16 mouse cellular contexts compared by ENCODE assay signal in genomic region chr7:119960546-119960945, GRCm38 (mm10).
DNase-seq lines count a peak whose midpoint lies in the region; ATAC-seq and TF ChIP-seq lines count a peak whose summit lies in the region.
"Had no signal": no experiment of that assay in that cellular context is flagged by ENCODE, and none has a peak within 500 bp of the region (broad histone marks: within the 10 kb centered on the region; RNA-seq: fewer than 3 reads in every experiment).

No protein-coding gene starts in this region.

- H3K27me3 ChIP-seq in lung, postnatal 0 days (replicated peaks; ENCODE audit: insufficient read depth, low read length) = no peaks in the 10 kb centered on the region
- no peaks in the 10 kb centered on the region for H3K27me3 ChIP-seq in midbrain, embryonic 14.5 days (ENCODE audit: control insufficient read depth, insufficient read depth, low read length)
- H3K27me3 ChIP-seq: hindbrain, embryonic 15.5 days; liver, embryonic 13.5 days; midbrain, embryonic 12.5 days had no signal

- no peaks in the 10 kb centered on the region for H3K9me3 ChIP-seq in lung, postnatal 0 days (ENCODE audit: low read length)
- H3K9me3 ChIP-seq in midbrain, embryonic 14.5 days (ENCODE audit: control insufficient read depth, low read length) = no peaks in the 10 kb centered on the region
- H3K9me3 ChIP-seq: hindbrain, embryonic 15.5 days; liver, embryonic 13.5 days; midbrain, embryonic 12.5 days had no signal

- H3K4me1 ChIP-seq in lung, postnatal 0 days (ENCODE audit: insufficient read depth, low read depth, low read length) = no peaks in the 10 kb centered on the region
- peaks cover 28% of the 10 kb centered on the region for H3K4me1 ChIP-seq in brown adipose tissue, adult 24 weeks (ENCODE audit: control insufficient read depth, insufficient read depth, insufficient read length, low read length)
- H3K4me1 ChIP-seq in midbrain, embryonic 14.5 days (ENCODE audit: control insufficient read depth, insufficient read depth, low read length) = no peaks in the 10 kb centered on the region
- H3K4me1 ChIP-seq: hindbrain, embryonic 15.5 days; liver, embryonic 13.5 days; midbrain, embryonic 12.5 days had no signal

- no peak overlapping the region for H3K4me3 ChIP-seq in lung, postnatal 0 days (ENCODE audit: low read depth, low read length)
- H3K4me3 ChIP-seq in brown adipose tissue, adult 24 weeks (ENCODE audit: insufficient read depth, low read depth, low read length) = no peak overlapping the region
- H3K4me3 ChIP-seq in midbrain, embryonic 14.5 days (replicated peaks; ENCODE audit: low read depth, low read length) = no peak overlapping the region
- H3K4me3 ChIP-seq: hindbrain, embryonic 15.5 days; liver, embryonic 13.5 days; midbrain, embryonic 12.5 days had no signal

- no peak for TF ChIP-seq CTCF in lung, postnatal 0 days (IDR thresholded peaks at IDR 0.05)

- TF ChIP-seq EP300 in lung, postnatal 0 days (IDR thresholded peaks at IDR 0.05) = no peak

- 0 out of 2 replicates have a peak overlapping the region, but pooled peaks have one; percentile 3 for H3K27ac ChIP-seq in lung, postnatal 0 days (ENCODE audit: low read length)
- H3K27ac ChIP-seq in brown adipose tissue, adult 24 weeks (replicated peaks; ENCODE audit: low read depth, low read length) = peak overlapping the region; percentile 95
- no peak overlapping the region for H3K27ac ChIP-seq in midbrain, embryonic 14.5 days (replicated peaks; ENCODE audit: low read depth, low read length)
- H3K27ac ChIP-seq: hindbrain, embryonic 15.5 days; liver, embryonic 13.5 days; midbrain, embryonic 12.5 days had no signal

- H3K9ac ChIP-seq in lung, postnatal 0 days (replicated peaks; ENCODE audit: low read depth) = no peak overlapping the region
- H3K9ac ChIP-seq in midbrain, embryonic 14.5 days (replicated peaks; ENCODE audit: low read length) = no peak overlapping the region
- H3K9ac ChIP-seq: forebrain, postnatal 0 days; hindbrain, embryonic 15.5 days; liver, embryonic 13.5 days; midbrain, embryonic 12.5 days had no signal

- peak; percentile 16 to 30 for DNase-seq in heart, adult 18-20 months
- DNase-seq in heart, adult 8-10 months (ENCODE audit: low spot score) = no peak
- peak; percentile 38 for DNase-seq in lung, postnatal 0 days (ENCODE audit: low spot score)
- DNase-seq in lung, postnatal 25 days (ENCODE audit: low spot score) = no peak
- DNase-seq in thymus, postnatal 36 days = no peak
- no peak for DNase-seq in midbrain, embryonic 14.5 days
- DNase-seq: cerebellum, adult 18-20 months; cerebellum, postnatal 14 days; forebrain, postnatal 0 days; liver, embryonic 13.5 days; right cerebral cortex, postnatal 25 days; thymus, postnatal 14 days had no signal

- WGBS in lung, postnatal 0 days = 72% methylated on average over 6 of the region's 6 CpGs
- 90% methylated on average over 6 of the region's 6 CpGs for WGBS in midbrain, embryonic 14.5 days

- no peaks in the 10 kb centered on the region for H3K36me3 ChIP-seq in lung, postnatal 0 days (ENCODE audit: insufficient read depth, low read length)
- H3K36me3 ChIP-seq in midbrain, embryonic 14.5 days (ENCODE audit: control insufficient read depth, insufficient read depth, low read length) = no peaks in the 10 kb centered on the region
- H3K36me3 ChIP-seq: hindbrain, embryonic 15.5 days; liver, embryonic 13.5 days; midbrain, embryonic 12.5 days had no signal

- ATAC-seq in lung, postnatal 0 days = peak; percentile 36; the same call in 1 of the 2 replicates
- no peak for ATAC-seq in midbrain, embryonic 14.5 days (ENCODE audit: low FRiP score, low TSS enrichment)
- ATAC-seq: forebrain, postnatal 0 days had no signal

- no peak overlapping the region for H3K4me2 ChIP-seq in lung, postnatal 0 days (replicated peaks; ENCODE audit: low read depth, low read length)
- no peak overlapping the region for H3K4me2 ChIP-seq in midbrain, embryonic 14.5 days (ENCODE audit: low read length)
- H3K4me2 ChIP-seq: heart, embryonic 11.5 days; hindbrain, embryonic 15.5 days; liver, embryonic 13.5 days; midbrain, embryonic 12.5 days had no signal

Comparison
In these comparisons a context has a peak if more than half of its experiments do, and no peak if none do; other contexts are left out.
1. DNase-seq: peak in heart, adult 18-20 months (2 of 2) and lung, postnatal 0 days (single experiment); none in heart, adult 8-10 months (single experiment), lung, postnatal 25 days (single experiment), thymus, postnatal 36 days (0 of 2) and midbrain, embryonic 14.5 days (single experiment).